Mouse (Mus musculus) embryonic facial prominence, embryonic 15.5 days (tissue): Measurements from ENCODE around the gene Dntt. TPM values are rescaled to one million over a fixed set of nuclear protein-coding genes. Genes with fewer than 3 reads are reported as not detected.

ENCODE experiments used
- ATAC-seq: fragments of 200-750 bp; cut with Nextera tagmentation; 2 replicates; pipeline ENCODE4 v1.8.0; 2017; ENCODE audit warnings: low read depth, moderate TSS enrichment; ENCODE audit not compliant: insufficient number of reproducible peaks, low FRiP score, low TSS enrichment
- H3K27ac ChIP-seq: fragments of 300-500 bp; sonication (generic); replicated peaks from 2 replicates; pipeline ENCODE4 v1.5.1; 2015; ENCODE audit warnings: mild to moderate bottlenecking, inconsistent platforms
- H3K27me3 ChIP-seq: fragments of 300-500 bp; sonication (generic); 2 replicates; pipeline ENCODE4 v1.6.1; 2015; ENCODE audit warnings: inconsistent platforms
- H3K36me3 ChIP-seq: fragments of 300-500 bp; sonication (generic); 2 replicates; pipeline ENCODE4 v1.6.1; 2015; ENCODE audit warnings: mild to moderate bottlenecking, inconsistent platforms
- H3K4me1 ChIP-seq: fragments of 300-500 bp; sonication (generic); 2 replicates; pipeline ENCODE4 v1.6.1; 2015; ENCODE audit warnings: inconsistent platforms
- H3K4me2 ChIP-seq: fragments of 300-500 bp; sonication (generic); replicated peaks from 2 replicates; pipeline ENCODE4 v1.6.1; 2015; ENCODE audit warnings: mild to moderate bottlenecking, inconsistent platforms
- H3K4me3 ChIP-seq: fragments of 300-500 bp; sonication (generic); replicated peaks from 2 replicates; pipeline ENCODE4 v1.5.1; 2015; ENCODE audit warnings: mild to moderate bottlenecking, inconsistent platforms
- H3K9ac ChIP-seq: fragments of 300-500 bp; sonication (generic); 2 replicates; pipeline ENCODE4 v1.6.1; 2015; ENCODE audit warnings: inconsistent platforms
- H3K9me3 ChIP-seq: fragments of 300-500 bp; sonication (generic); replicated peaks from 2 replicates; pipeline ENCODE4 v1.6.1; 2016; ENCODE audit warnings: inconsistent platforms
- WGBS: fragments of 180-500 bp; shearing (Covaris S2); methylation state at CpG from one replicate; pipeline ENCODE4 v1.1.7; 2015; 5-methylcytosine and 5-hydroxymethylcytosine counted together
- polyA plus RNA-seq: library from polyadenylated mRNA; unstranded; fragments of >200 nt; fragmentation: Nextera tagmentation; extraction: Ambion mirVana; gene quantifications from 2 replicates; pipeline ENCODE4 v1.2.1, GENCODE M21; 2015

Dntt gene
- polyA plus RNA-seq, 1 experiment from 2014 or later = 0.07 TPM

GRCm38 (mm10) chr19:41031869-41032268 lies 2.8 kb downstream of the Dntt start:
- H3K9me3 ChIP-seq = no peaks in the 10 kb centered on the region
- no peak for ATAC-seq
- H3K9ac ChIP-seq = no peak overlapping the region
- no peaks in the 10 kb centered on the region; the same call in 1 of the 2 replicates for H3K27me3 ChIP-seq
- H3K36me3 ChIP-seq = no peaks in the 10 kb centered on the region
- H3K4me2 ChIP-seq = no peak overlapping the region
- no peak overlapping the region for H3K27ac ChIP-seq
- no peaks in the 10 kb centered on the region for H3K4me1 ChIP-seq
- H3K4me3 ChIP-seq = no peak overlapping the region
- 80% methylated on average over 6 of the region's 6 CpGs for WGBS

- Histone ChIP-seq H3K4me3 (no peak overlapping the region), H3K9me3 (no peaks in the 10 kb centered on the region), H3K27ac (no peak overlapping the region), H3K36me3 (no peaks in the 10 kb centered on the region), H3K4me1 (no peaks in the 10 kb centered on the region), H3K27me3 (no peaks in the 10 kb centered on the region; the same call in 1 of the 2 replicates), H3K4me2 (no peak overlapping the region), H3K9ac (no peak overlapping the region)
- 74% methylated on average over 4 of the region's 4 CpGs for WGBS
- ATAC-seq = no peak
Measured at GRCm38 (mm10) chr19:41035809-41036551, 6.9 kb downstream of the Dntt start.

GRCm38 (mm10) chr19:41039110-41039509 lies 10.0 kb downstream of the Dntt start:
- Histone ChIP-seq H3K36me3 (no peaks in the 10 kb centered on the region), H3K27me3 (no peaks in the 10 kb centered on the region; the same call in 1 of the 2 replicates), H3K4me1 (no peaks in the 10 kb centered on the region), H3K4me3 (no peak overlapping the region), H3K9ac (no peak overlapping the region), H3K9me3 (no peaks in the 10 kb centered on the region), H3K4me2 (no peak overlapping the region), H3K27ac (no peak overlapping the region)
- 78% methylated on average over 7 of the region's 7 CpGs for WGBS
- no peak for ATAC-seq

- Histone ChIP-seq H3K4me3 (no peak overlapping the region), H3K27me3 (no peaks in the 10 kb centered on the region), H3K4me2 (no peak overlapping the region), H3K27ac (no peak overlapping the region), H3K9me3 (no peaks in the 10 kb centered on the region), H3K4me1 (no peaks in the 10 kb centered on the region), H3K36me3 (no peaks in the 10 kb centered on the region), H3K9ac (no peak overlapping the region)
- WGBS = 49% methylated on average over 10 of the region's 10 CpGs
- no peak for ATAC-seq
Measured at GRCm38 (mm10) chr19:41045091-41045770, 16.2 kb downstream of the Dntt start.

GRCm38 (mm10) chr19:41047437-41048186 lies 18.5 kb downstream of the Dntt start:
- Histone ChIP-seq H3K36me3 (no peaks in the 10 kb centered on the region), H3K27me3 (no peaks in the 10 kb centered on the region), H3K27ac (no peak overlapping the region), H3K4me3 (no peak overlapping the region), H3K4me2 (no peak overlapping the region), H3K9ac (no peak overlapping the region), H3K4me1 (no peaks in the 10 kb centered on the region), H3K9me3 (no peaks in the 10 kb centered on the region)
- WGBS = 79% methylated on average over 9 of the region's 9 CpGs
- no peak for ATAC-seq

- no peak for ATAC-seq
- H3K27me3 ChIP-seq = no peaks in the 10 kb centered on the region
- 87% methylated on average over 3 of the region's 3 CpGs for WGBS
- no peak overlapping the region for H3K27ac ChIP-seq
- H3K36me3 ChIP-seq = no peaks in the 10 kb centered on the region
- H3K9me3 ChIP-seq = no peaks in the 10 kb centered on the region
- no peak overlapping the region for H3K9ac ChIP-seq
- no peak overlapping the region for H3K4me3 ChIP-seq
- no peak overlapping the region for H3K4me2 ChIP-seq
- H3K4me1 ChIP-seq = no peaks in the 10 kb centered on the region
Measured at GRCm38 (mm10) chr19:41048187-41048559, 19.1 kb downstream of the Dntt start.

- no peak overlapping the region for H3K9ac ChIP-seq
- no peak for ATAC-seq
- H3K27ac ChIP-seq = no peak overlapping the region
- H3K4me3 ChIP-seq = no peak overlapping the region
- WGBS = 85% methylated on average over 1 of the region's 1 CpGs
- no peaks in the 10 kb centered on the region for H3K36me3 ChIP-seq
- H3K27me3 ChIP-seq = no peaks in the 10 kb centered on the region
- H3K4me1 ChIP-seq = no peaks in the 10 kb centered on the region
- H3K4me2 ChIP-seq = no peak overlapping the region
- H3K9me3 ChIP-seq = no peaks in the 10 kb centered on the region
Measured at GRCm38 (mm10) chr19:41051714-41052113, 22.6 kb downstream of the Dntt start.

- no peaks in the 10 kb centered on the region for H3K27me3 ChIP-seq
- no peaks in the 10 kb centered on the region for H3K36me3 ChIP-seq
- H3K9me3 ChIP-seq = no peaks in the 10 kb centered on the region
- no peak overlapping the region for H3K27ac ChIP-seq
- no peak overlapping the region for H3K4me2 ChIP-seq
- H3K9ac ChIP-seq = no peak overlapping the region
- H3K4me3 ChIP-seq = no peak overlapping the region
- WGBS = 60% methylated on average over 5 of the region's 5 CpGs
- no peaks in the 10 kb centered on the region for H3K4me1 ChIP-seq
- ATAC-seq = no peak
Measured at GRCm38 (mm10) chr19:41052247-41052646, 23.2 kb downstream of the Dntt start.

- 26% methylated on average over 10 of the region's 10 CpGs for WGBS
- ATAC-seq = no peak
- no peaks in the 10 kb centered on the region for H3K4me1 ChIP-seq
- H3K4me3 ChIP-seq = no peak overlapping the region
- no peaks in the 10 kb centered on the region for H3K9me3 ChIP-seq
- H3K4me2 ChIP-seq = no peak overlapping the region
- no peaks in the 10 kb centered on the region for H3K36me3 ChIP-seq
- H3K27ac ChIP-seq = no peak overlapping the region
- no peak overlapping the region for H3K9ac ChIP-seq
- H3K27me3 ChIP-seq = no peaks in the 10 kb centered on the region
Measured at GRCm38 (mm10) chr19:41053530-41053929, 24.5 kb downstream of the Dntt start.

GRCm38 (mm10) chr19:41054702-41055101 lies 25.6 kb downstream of the Dntt start:
- Histone ChIP-seq H3K27me3 (no peaks in the 10 kb centered on the region), H3K4me3 (no peak overlapping the region), H3K4me1 (no peaks in the 10 kb centered on the region), H3K36me3 (no peaks in the 10 kb centered on the region), H3K9me3 (no peaks in the 10 kb centered on the region), H3K27ac (no peak overlapping the region), H3K4me2 (no peak overlapping the region), H3K9ac (no peak overlapping the region)
- 62% methylated on average over 4 of the region's 4 CpGs for WGBS
- no peak for ATAC-seq

GRCm38 (mm10) chr19:41071500-41071899 lies 42.4 kb downstream of the Dntt start:
- H3K4me2 ChIP-seq = no peak overlapping the region
- ATAC-seq = no peak
- no peak overlapping the region for H3K4me3 ChIP-seq
- H3K27ac ChIP-seq = no peak overlapping the region
- H3K9me3 ChIP-seq = no peaks in the 10 kb centered on the region
- 6% methylated on average over 8 of the region's 8 CpGs for WGBS
- H3K4me1 ChIP-seq = no peaks in the 10 kb centered on the region
- H3K36me3 ChIP-seq = no peaks in the 10 kb centered on the region
- no peaks in the 10 kb centered on the region for H3K27me3 ChIP-seq
- no peak overlapping the region for H3K9ac ChIP-seq
